Mouse (Mus musculus): ENCODE measurements at regions not wholly inside any gene's neighbourhood (a gene's known extent, or its start where the extent isn't known, plus 50 kb on each side); places are given as distances from the start of the nearest gene placed in this dataset.

DNA sequence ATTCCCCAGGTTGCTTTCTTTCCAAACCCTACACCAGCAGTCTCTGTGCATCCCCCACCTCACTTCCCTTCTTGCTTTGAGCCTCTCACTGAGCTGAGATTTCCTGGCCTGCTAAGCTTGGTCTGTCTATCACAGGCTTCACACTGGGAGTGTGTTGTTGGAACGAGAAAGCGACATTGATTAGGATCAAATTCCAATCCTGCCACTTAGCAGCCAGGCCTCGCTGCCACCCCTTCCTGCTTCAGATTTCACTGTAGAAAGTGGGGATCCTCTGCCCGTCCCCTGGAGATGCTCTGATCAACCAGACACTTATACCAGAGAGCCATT, 123.8 kb upstream of the Id2 start:
- TF ChIP-seq POLR2A (IDR thresholded peaks at IDR 0.05; ENCODE audit: borderline replicate concordance, insufficient read depth, low read length) (no peak), CTCF (IDR thresholded peaks at IDR 0.05; ENCODE audit: borderline replicate concordance, insufficient read depth, low read depth, low read length) (no peak)
